Mouse (Mus musculus): ENCODE results near the gene Nbas. TPM values are rescaled to one million over a fixed set of nuclear protein-coding genes. Genes with fewer than 3 reads are reported as not detected.
A peak's percentile ranks its signal among the peaks of the same experiment; 100 is the strongest.

The Nbas gene
- total RNA-seq, 1 experiment, result 32.2 TPM

- H3K27ac ChIP-seq (ENCODE audit: insufficient read depth, low read depth, low read length, poor library complexity, severe bottlenecking), result no peak overlapping the region
- in situ Hi-C loops (cut with MboI; ENCODE audit: low sequenced_read_pairs in 2 of 2, unreplicated experiment in 2 of 2), result no loop called here
- DNase-seq (ENCODE audit: low read depth, low spot score), result no peak
- no peak for TF ChIP-seq ZNF384 (IDR thresholded peaks at IDR 0.05; ENCODE audit: low read depth, low read length)
- no peak for TF ChIP-seq CHD2 (IDR thresholded peaks at IDR 0.05; ENCODE audit: low read depth, low read length)
- no peak for TF ChIP-seq HCFC1 (IDR thresholded peaks at IDR 0.05; ENCODE audit: borderline replicate concordance, insufficient read depth, low read length)
- TF ChIP-seq MAFK (IDR thresholded peaks at IDR 0.05; ENCODE audit: insufficient read depth, low read depth, low read length), result no peak
- no peaks in the 10 kb centered on the region for H3K4me1 ChIP-seq (ENCODE audit: control insufficient read depth in 2 of 2, insufficient read depth in 2 of 2, low read length in 2 of 2, poor library complexity in 1 of 2)
- no peak overlapping the region for H3K9ac ChIP-seq (ENCODE audit: insufficient read depth, low read depth, low read length, poor library complexity, severe bottlenecking)
- no peaks in the 10 kb centered on the region for H3K36me3 ChIP-seq (ENCODE audit: control insufficient read depth, insufficient read depth, low read length, poor library complexity, severe bottlenecking)
- no peaks in the 10 kb centered on the region for H3K9me3 ChIP-seq (ENCODE audit: control insufficient read depth, insufficient read depth, low read depth, low read length)
- no peak overlapping the region for H3K4me3 ChIP-seq (ENCODE audit: insufficient read depth in 1 of 2, low read depth in 1 of 2, low read length in 2 of 2, poor library complexity in 1 of 2, severe bottlenecking in 1 of 2)
These were observed 353.4 kb downstream of the Nbas start for GRCm38 (mm10) chr12:13622150-13622822.

- DNase-seq (ENCODE audit: low read depth, low spot score), result peak; percentile 30
- no peak overlapping the region for H3K27ac ChIP-seq (ENCODE audit: insufficient read depth, low read depth, low read length, poor library complexity, severe bottlenecking)
- H3K4me1 ChIP-seq (ENCODE audit: control insufficient read depth in 2 of 2, insufficient read depth in 2 of 2, low read length in 2 of 2, poor library complexity in 1 of 2), result no peaks in the 10 kb centered on the region
- no peaks in the 10 kb centered on the region for H3K9me3 ChIP-seq (ENCODE audit: control insufficient read depth, insufficient read depth, low read depth, low read length)
- no peak overlapping the region for H3K4me3 ChIP-seq (ENCODE audit: insufficient read depth in 1 of 2, low read depth in 1 of 2, low read length in 2 of 2, poor library complexity in 1 of 2, severe bottlenecking in 1 of 2)
- no peaks in the 10 kb centered on the region for H3K36me3 ChIP-seq (ENCODE audit: control insufficient read depth, insufficient read depth, low read length, poor library complexity, severe bottlenecking)
- in situ Hi-C loops (cut with MboI; ENCODE audit: low sequenced_read_pairs in 2 of 2, unreplicated experiment in 2 of 2), result no loop called here
- no peak overlapping the region for H3K9ac ChIP-seq (ENCODE audit: insufficient read depth, low read depth, low read length, poor library complexity, severe bottlenecking)
- no peak for TF ChIP-seq CHD2 (IDR thresholded peaks at IDR 0.05; ENCODE audit: low read depth, low read length)
- no peak for TF ChIP-seq HCFC1 (IDR thresholded peaks at IDR 0.05; ENCODE audit: borderline replicate concordance, insufficient read depth, low read length)
- TF ChIP-seq ZC3H11A (IDR thresholded peaks at IDR 0.05; ENCODE audit: borderline replicate concordance, low read depth, low read length), result no peak
- no peak for TF ChIP-seq MAFK (IDR thresholded peaks at IDR 0.05; ENCODE audit: insufficient read depth, low read depth, low read length)
- TF ChIP-seq ZNF384 (IDR thresholded peaks at IDR 0.05; ENCODE audit: low read depth, low read length), result no peak
These were observed 358.1 kb downstream of the Nbas start for GRCm38 (mm10) chr12:13626803-13627706.

Other genes with a start within 250 kb of the Nbas start
- gene Ddx1, start 19.9 kb upstream of the Nbas start, total RNA-seq (2012; rRNA removed), result 49.7 and 73.3 TPM in 2 replicates